Mouse (Mus musculus) hindbrain, embryonic 13.5 days (tissue): ENCODE measurements around the gene Ptch1. TPM values are rescaled to one million over a fixed set of nuclear protein-coding genes. Genes with fewer than 3 reads are reported as not detected.

Experiments
- ATAC-seq: fragments of 200-750 bp; cut with Nextera tagmentation; 2 replicates; pipeline ENCODE4 v1.8.0; 2017; ENCODE audit warnings: moderate TSS enrichment; ENCODE audit not compliant: low FRiP score
- H3K27ac ChIP-seq: fragments of 300-500 bp; sonication (generic); 2 replicates; pipeline ENCODE4 v1.5.1; 2015; ENCODE audit warnings: inconsistent platforms, mild to moderate bottlenecking, moderate library complexity
- H3K27me3 ChIP-seq: fragments of 300-500 bp; sonication (generic); 2 replicates; pipeline ENCODE4 v1.6.1; 2015; ENCODE audit warnings: mild to moderate bottlenecking, inconsistent platforms
- H3K36me3 ChIP-seq: fragments of 300-500 bp; sonication (generic); 2 replicates; pipeline ENCODE4 v1.6.1; 2015; ENCODE audit warnings: mild to moderate bottlenecking, inconsistent platforms
- H3K4me1 ChIP-seq: fragments of 300-500 bp; sonication (generic); replicated peaks from 2 replicates; pipeline ENCODE4 v1.6.1; 2015; ENCODE audit warnings: inconsistent platforms
- H3K4me2 ChIP-seq: fragments of 300-500 bp; sonication (generic); 2 replicates; pipeline ENCODE4 v1.6.1; 2015; ENCODE audit warnings: inconsistent platforms, mild to moderate bottlenecking, moderate library complexity
- H3K4me3 ChIP-seq: fragments of 300-500 bp; sonication (generic); 2 replicates; pipeline ENCODE4 v1.5.1; 2015; ENCODE audit warnings: mild to moderate bottlenecking, inconsistent platforms
- H3K9ac ChIP-seq: fragments of 300-500 bp; sonication (generic); 2 replicates; pipeline ENCODE4 v1.6.1; 2015; ENCODE audit warnings: mild to moderate bottlenecking, inconsistent platforms
- H3K9me3 ChIP-seq: fragments of 300-500 bp; sonication (generic); 2 replicates; pipeline ENCODE4 v1.6.1; 2016; ENCODE audit warnings: inconsistent platforms
- WGBS: fragments of 180-500 bp; shearing (Covaris S2); methylation state at CpG from one replicate; pipeline ENCODE4 v1.1.7; 2015; 5-methylcytosine and 5-hydroxymethylcytosine counted together
- polyA plus RNA-seq: library from polyadenylated mRNA; unstranded; fragments of >200 nt; fragmentation: Nextera tagmentation; extraction: Ambion mirVana; gene quantifications from 2 replicates; pipeline ENCODE4 v1.2.1, GENCODE M21; 2015

The Ptch1 gene
- polyA plus RNA-seq, 1 experiment from 2014 or later: 18.0 TPM

- H3K4me3 ChIP-seq: peak overlapping the region; percentile 98
- peaks cover 61% of the 10 kb centered on the region for H3K4me1 ChIP-seq
- no peaks in the 10 kb centered on the region for H3K27me3 ChIP-seq
- peak overlapping the region; percentile 99 for H3K27ac ChIP-seq
- H3K36me3 ChIP-seq: 0 out of 2 replicates have a peak, but pooled peaks cover 3% of the 10 kb centered on the region
- 2% methylated on average over 7 of the region's 7 CpGs for WGBS
- peak overlapping the region; percentile 94 for H3K9ac ChIP-seq
- peak overlapping the region; percentile 97 for H3K4me2 ChIP-seq
- no peaks in the 10 kb centered on the region for H3K9me3 ChIP-seq
- ATAC-seq: no peak
Measured at GRCm38 (mm10) chr13:63562141-63562971, 11.0 kb downstream of the Ptch1 start.

GRCm38 (mm10) chr13:63558297-63558890 lies 15.0 kb downstream of the Ptch1 start:
- Histone ChIP-seq H3K27me3 (no peaks in the 10 kb centered on the region), H3K4me2 (peak overlapping the region; percentile 97)

GRCm38 (mm10) chr13:63556431-63556830 lies 17.0 kb downstream of the Ptch1 start:
- Histone ChIP-seq H3K4me2 (peak overlapping the region; percentile 97), H3K36me3 (0 out of 2 replicates have a peak, but pooled peaks cover 3% of the 10 kb centered on the region), H3K9ac (0 out of 2 replicates have a peak overlapping the region, but pooled peaks have one; percentile 29), H3K4me1 (peaks cover 98% of the 10 kb centered on the region), H3K27me3 (no peaks in the 10 kb centered on the region), H3K9me3 (no peaks in the 10 kb centered on the region), H3K27ac (peak overlapping the region; percentile 79), H3K4me3 (0 out of 2 replicates have a peak overlapping the region, but pooled peaks have one; percentile 6)
- 34% methylated on average over 1 of the region's 1 CpGs for WGBS
- no peak for ATAC-seq

More at GRCm38 (mm10) chr13:63558297-63558890, 15.0 kb downstream of the Ptch1 start:
- Histone ChIP-seq H3K27ac (peak overlapping the region; percentile 79), H3K4me1 (peaks cover 91% of the 10 kb centered on the region), H3K36me3 (0 out of 2 replicates have a peak, but pooled peaks cover 3% of the 10 kb centered on the region), H3K9ac (peak overlapping the region; percentile 53; the same call in 1 of the 2 replicates), H3K9me3 (no peaks in the 10 kb centered on the region), H3K4me3 (peak overlapping the region; percentile 6; the same call in 1 of the 2 replicates)
- no peak for ATAC-seq
- WGBS: 25% methylated on average over 8 of the region's 8 CpGs

- H3K4me3 ChIP-seq: 0 out of 2 replicates have a peak overlapping the region, but pooled peaks have one; percentile 6
- H3K27ac ChIP-seq: peak overlapping the region; percentile 79
- 27% methylated on average over 5 of the region's 5 CpGs for WGBS
Measured at GRCm38 (mm10) chr13:63555885-63556284, 17.5 kb downstream of the Ptch1 start.

GRCm38 (mm10) chr13:63554569-63554968 lies 18.8 kb downstream of the Ptch1 start:
- no peaks in the 10 kb centered on the region for H3K27me3 ChIP-seq
- peak; percentile 74 for ATAC-seq
- H3K4me2 ChIP-seq: peak overlapping the region; percentile 97
- peaks cover 99% of the 10 kb centered on the region for H3K4me1 ChIP-seq
- H3K9me3 ChIP-seq: no peaks in the 10 kb centered on the region
- WGBS: 10% methylated on average over 11 of the region's 11 CpGs
- H3K36me3 ChIP-seq: no peaks in the 10 kb centered on the region
- peak overlapping the region; percentile 43; the same call in 1 of the 2 replicates for H3K9ac ChIP-seq
- peak overlapping the region; percentile 79 for H3K27ac ChIP-seq
- peak overlapping the region; percentile 9; the same call in 1 of the 2 replicates for H3K4me3 ChIP-seq

More at GRCm38 (mm10) chr13:63555885-63556284, 17.5 kb downstream of the Ptch1 start:
- Histone ChIP-seq H3K9ac (0 out of 2 replicates have a peak overlapping the region, but pooled peaks have one; percentile 29), H3K9me3 (no peaks in the 10 kb centered on the region), H3K4me2 (peak overlapping the region; percentile 97), H3K27me3 (no peaks in the 10 kb centered on the region), H3K4me1 (peaks cover 98% of the 10 kb centered on the region), H3K36me3 (0 out of 2 replicates have a peak, but pooled peaks cover 2% of the 10 kb centered on the region)
- ATAC-seq: no peak

- no peak for ATAC-seq
- Histone ChIP-seq H3K27ac (peak overlapping the region; percentile 85), H3K4me3 (no peak overlapping the region), H3K4me2 (peak overlapping the region; percentile 20; the same call in 1 of the 2 replicates), H3K4me1 (peaks cover 98% of the 10 kb centered on the region), H3K9me3 (no peaks in the 10 kb centered on the region), H3K36me3 (no peaks in the 10 kb centered on the region), H3K27me3 (no peaks in the 10 kb centered on the region), H3K9ac (peak overlapping the region; percentile 20; the same call in 1 of the 2 replicates)
- 26% methylated on average over 5 of the region's 5 CpGs for WGBS
Measured at GRCm38 (mm10) chr13:63553436-63553835, 20.0 kb downstream of the Ptch1 start.

- H3K4me2 ChIP-seq: peak overlapping the region; percentile 39
- H3K9ac ChIP-seq: peak overlapping the region; percentile 43; the same call in 1 of the 2 replicates
- H3K36me3 ChIP-seq: peaks cover 6% of the 10 kb centered on the region; the same call in 1 of the 2 replicates
- H3K4me3 ChIP-seq: no peak overlapping the region
- 35% methylated on average over 10 of the region's 10 CpGs for WGBS
- H3K27me3 ChIP-seq: no peaks in the 10 kb centered on the region
- H3K27ac ChIP-seq: peak overlapping the region; percentile 85
- no peaks in the 10 kb centered on the region for H3K9me3 ChIP-seq
- peaks cover 94% of the 10 kb centered on the region for H3K4me1 ChIP-seq
- ATAC-seq: peak; percentile 74
Measured at GRCm38 (mm10) chr13:63552291-63552932, 21.0 kb downstream of the Ptch1 start.

- peak overlapping the region; percentile 85 for H3K27ac ChIP-seq
- ATAC-seq: no peak
- 39% methylated on average over 10 of the region's 10 CpGs for WGBS
- peak overlapping the region; percentile 44; the same call in 1 of the 2 replicates for H3K9ac ChIP-seq
- H3K9me3 ChIP-seq: no peaks in the 10 kb centered on the region
- no peaks in the 10 kb centered on the region for H3K27me3 ChIP-seq
- peak overlapping the region; percentile 39 for H3K4me2 ChIP-seq
- H3K4me1 ChIP-seq: peaks cover 87% of the 10 kb centered on the region
- no peak overlapping the region for H3K4me3 ChIP-seq
- peaks cover 6% of the 10 kb centered on the region; the same call in 1 of the 2 replicates for H3K36me3 ChIP-seq
Measured at GRCm38 (mm10) chr13:63551552-63552290, 21.7 kb downstream of the Ptch1 start.

GRCm38 (mm10) chr13:63550367-63550766 lies 23.0 kb downstream of the Ptch1 start:
- Histone ChIP-seq H3K4me1 (peaks cover 87% of the 10 kb centered on the region), H3K36me3 (peaks cover 6% of the 10 kb centered on the region; the same call in 1 of the 2 replicates), H3K27ac (0 out of 2 replicates have a peak overlapping the region, but pooled peaks have one; percentile 15), H3K9ac (no peak overlapping the region), H3K27me3 (no peaks in the 10 kb centered on the region), H3K4me3 (no peak overlapping the region), H3K9me3 (no peaks in the 10 kb centered on the region), H3K4me2 (no peak overlapping the region)
- WGBS: 67% methylated on average over 5 of the region's 5 CpGs
- ATAC-seq: no peak

GRCm38 (mm10) chr13:63549210-63549609 lies 24.2 kb downstream of the Ptch1 start:
- no peak overlapping the region for H3K4me2 ChIP-seq
- no peaks in the 10 kb centered on the region for H3K27me3 ChIP-seq
- no peak overlapping the region for H3K4me3 ChIP-seq
- WGBS: 33% methylated on average over 5 of the region's 5 CpGs
- H3K9ac ChIP-seq: no peak overlapping the region
- H3K4me1 ChIP-seq: peaks cover 85% of the 10 kb centered on the region
- ATAC-seq: peak; percentile 38
- H3K36me3 ChIP-seq: peaks cover 6% of the 10 kb centered on the region; the same call in 1 of the 2 replicates
- peak overlapping the region; percentile 71 for H3K27ac ChIP-seq
- no peaks in the 10 kb centered on the region for H3K9me3 ChIP-seq

- peak overlapping the region; percentile 15 for H3K4me2 ChIP-seq
- H3K9ac ChIP-seq: no peak overlapping the region
- no peak for ATAC-seq
- peak overlapping the region; percentile 71 for H3K27ac ChIP-seq
- H3K9me3 ChIP-seq: no peaks in the 10 kb centered on the region
- 80% methylated on average over 4 of the region's 4 CpGs for WGBS
- H3K4me3 ChIP-seq: no peak overlapping the region
- H3K27me3 ChIP-seq: no peaks in the 10 kb centered on the region
- H3K36me3 ChIP-seq: peaks cover 6% of the 10 kb centered on the region; the same call in 1 of the 2 replicates
- peaks cover 85% of the 10 kb centered on the region for H3K4me1 ChIP-seq
Measured at GRCm38 (mm10) chr13:63548571-63548970, 24.8 kb downstream of the Ptch1 start.
